Mouse (Mus musculus) liver, embryonic 13.5 days (tissue): Measurements from ENCODE around the gene Nlrc5. TPM values are rescaled to one million over a fixed set of nuclear protein-coding genes. Genes with fewer than 3 reads are reported as not detected.

Experiments used
- ATAC-seq: fragments of 200-750 bp; cut with Nextera tagmentation; 2 replicates; pipeline ENCODE4 v1.8.0; 2017; ENCODE audit warnings: low read depth, mild to moderate bottlenecking, moderate number of reproducible peaks, moderate library complexity
- DNase-seq: peaks from one replicate; pipeline ENCODE4 v3.0.0; 2022
- H3K27ac ChIP-seq: fragments of 300-500 bp; sonication (generic); 2 replicates; pipeline ENCODE4 v1.5.1; 2015; ENCODE audit warnings: moderate library complexity, mild to moderate bottlenecking, inconsistent platforms
- H3K27me3 ChIP-seq: fragments of 300-500 bp; sonication (generic); 2 replicates; pipeline ENCODE4 v1.6.1; 2015; ENCODE audit warnings: mild to moderate bottlenecking, inconsistent platforms
- H3K36me3 ChIP-seq: fragments of 300-500 bp; sonication (generic); 2 replicates; pipeline ENCODE4 v1.6.1; 2015; ENCODE audit warnings: mild to moderate bottlenecking, inconsistent platforms
- H3K4me1 ChIP-seq: fragments of 300-500 bp; sonication (generic); replicated peaks from 2 replicates; pipeline ENCODE4 v1.6.1; 2015; ENCODE audit warnings: inconsistent platforms
- H3K4me2 ChIP-seq: fragments of 300-500 bp; sonication (generic); 2 replicates; pipeline ENCODE4 v1.6.1; 2015; ENCODE audit warnings: inconsistent platforms, mild to moderate bottlenecking, moderate library complexity
- H3K4me3 ChIP-seq: fragments of 300-500 bp; sonication (generic); replicated peaks from 2 replicates; pipeline ENCODE4 v1.5.1; 2015; ENCODE audit warnings: mild to moderate bottlenecking, inconsistent platforms
- H3K9ac ChIP-seq: fragments of 300-500 bp; sonication (generic); 2 replicates; pipeline ENCODE4 v1.6.1; 2015; ENCODE audit warnings: mild to moderate bottlenecking, inconsistent platforms
- H3K9me3 ChIP-seq: fragments of 300-500 bp; sonication (generic); replicated peaks from 2 replicates; pipeline ENCODE4 v1.6.1; 2016; ENCODE audit warnings: inconsistent platforms
- WGBS: fragments of 180-500 bp; shearing (Covaris S2); methylation state at CpG from one replicate; pipeline ENCODE4 v1.1.7; 2015; ENCODE audit not compliant: insufficient replicate concordance; 5-methylcytosine and 5-hydroxymethylcytosine counted together
- polyA plus RNA-seq: library from polyadenylated mRNA; unstranded; fragments of >200 nt; fragmentation: Nextera tagmentation; extraction: Ambion mirVana; gene quantifications from 2 replicates; pipeline ENCODE4 v1.2.1, GENCODE M21; 2015

Nlrc5 gene
- polyA plus RNA-seq = 0.06 and 0.07 TPM in 2 replicates

DNA sequence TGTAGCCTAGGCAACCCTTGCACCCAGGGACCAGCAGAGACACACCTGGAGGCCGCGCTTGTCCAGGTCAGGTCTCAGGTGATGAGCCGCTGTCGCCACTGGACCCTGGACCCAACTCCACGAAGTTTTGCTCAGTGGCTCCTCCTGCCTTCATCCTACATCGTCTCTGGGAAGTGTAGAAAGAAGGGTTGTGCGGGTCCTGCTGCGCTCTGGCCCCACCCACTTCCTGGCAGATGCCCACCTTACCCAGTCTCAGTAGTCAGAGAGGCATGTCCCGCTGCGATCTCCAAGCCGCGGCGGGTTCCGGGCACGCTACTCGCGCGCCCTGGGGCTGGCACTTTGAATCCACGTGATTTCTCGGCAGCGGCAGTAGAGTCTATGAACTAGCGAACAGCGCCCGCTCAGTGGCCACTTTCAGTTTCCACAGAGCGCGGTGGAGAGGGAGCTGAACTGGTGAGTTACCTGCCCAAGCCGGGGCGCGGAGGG is at the start of gene Nlrc5:
TSS of gene Nlrc5 (plus strand) at position 376 of the 486 bp plus-strand sequence.
- no peak within 1 kb of the TSS for H3K27ac ChIP-seq
- H3K4me1 ChIP-seq = peaks cover 6% of the 10 kb centered on the region
- peak within 1 kb of the TSS; percentile 48 for H3K4me3 ChIP-seq
- no peak within 1 kb of the TSS; the same call in 1 of the 2 replicates for H3K9ac ChIP-seq
- DNase-seq (peak; percentile 4), ATAC-seq (no peak)
- H3K9me3 ChIP-seq = no peaks in the 10 kb centered on the region
- H3K27me3 ChIP-seq = peaks cover 32% of the 10 kb centered on the region
- H3K36me3 ChIP-seq = no peaks in the 10 kb centered on the region
- WGBS = under 1% methylated on average over 29 of the region's 29 CpGs
- peak within 1 kb of the TSS; percentile 67 for H3K4me2 ChIP-seq

DNA sequence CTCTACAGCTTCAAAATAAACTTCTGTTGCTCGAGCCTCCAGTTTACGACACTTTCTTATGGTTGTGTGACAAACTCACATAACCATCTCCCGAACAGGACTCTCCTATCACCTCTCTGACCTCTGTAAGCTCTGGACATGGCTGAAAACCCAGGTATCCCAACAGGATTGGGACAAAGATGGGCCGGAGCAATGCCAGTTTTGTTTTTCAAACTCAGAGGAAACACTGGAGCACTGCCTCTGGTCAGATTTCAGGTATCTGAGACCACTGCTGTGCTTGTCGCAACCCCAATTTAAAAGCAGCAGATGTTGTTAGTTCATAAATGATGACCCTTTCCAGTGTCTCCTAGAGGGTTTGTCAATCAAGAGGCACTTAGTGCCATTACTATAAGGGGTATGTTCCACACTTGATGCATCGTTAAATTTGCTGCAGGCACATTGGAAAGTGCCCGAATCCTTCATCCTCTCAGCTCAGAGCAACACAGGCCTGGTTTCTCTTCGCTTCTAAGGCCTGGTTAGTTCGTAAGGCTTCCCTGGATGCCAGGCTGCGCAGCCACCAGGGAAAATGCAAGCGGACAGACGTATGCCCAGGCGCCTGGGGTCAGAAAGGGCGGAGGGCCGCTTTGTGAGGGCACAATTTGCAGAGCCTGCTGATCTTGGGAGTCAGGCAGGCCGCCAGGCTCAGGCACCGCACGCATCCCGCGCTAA is 48.5 kb upstream of the Nlrc5 start:
- 0 out of 2 replicates have a peak, but pooled peaks have one; percentile 0 for ATAC-seq
- peak overlapping the region; percentile 95 for H3K4me3 ChIP-seq
- peak overlapping the region; percentile 92 for H3K4me2 ChIP-seq
- DNase-seq = no peak
- peaks cover 24% of the 10 kb centered on the region for H3K36me3 ChIP-seq
- peaks cover under 1% of the 10 kb centered on the region; the same call in 1 of the 2 replicates for H3K27me3 ChIP-seq
- H3K27ac ChIP-seq = peak overlapping the region; percentile 98
- 27% methylated on average over 20 of the region's 20 CpGs for WGBS
- peaks cover 52% of the 10 kb centered on the region for H3K4me1 ChIP-seq
- H3K9ac ChIP-seq = peak overlapping the region; percentile 98
- H3K9me3 ChIP-seq = no peaks in the 10 kb centered on the region

DNA sequence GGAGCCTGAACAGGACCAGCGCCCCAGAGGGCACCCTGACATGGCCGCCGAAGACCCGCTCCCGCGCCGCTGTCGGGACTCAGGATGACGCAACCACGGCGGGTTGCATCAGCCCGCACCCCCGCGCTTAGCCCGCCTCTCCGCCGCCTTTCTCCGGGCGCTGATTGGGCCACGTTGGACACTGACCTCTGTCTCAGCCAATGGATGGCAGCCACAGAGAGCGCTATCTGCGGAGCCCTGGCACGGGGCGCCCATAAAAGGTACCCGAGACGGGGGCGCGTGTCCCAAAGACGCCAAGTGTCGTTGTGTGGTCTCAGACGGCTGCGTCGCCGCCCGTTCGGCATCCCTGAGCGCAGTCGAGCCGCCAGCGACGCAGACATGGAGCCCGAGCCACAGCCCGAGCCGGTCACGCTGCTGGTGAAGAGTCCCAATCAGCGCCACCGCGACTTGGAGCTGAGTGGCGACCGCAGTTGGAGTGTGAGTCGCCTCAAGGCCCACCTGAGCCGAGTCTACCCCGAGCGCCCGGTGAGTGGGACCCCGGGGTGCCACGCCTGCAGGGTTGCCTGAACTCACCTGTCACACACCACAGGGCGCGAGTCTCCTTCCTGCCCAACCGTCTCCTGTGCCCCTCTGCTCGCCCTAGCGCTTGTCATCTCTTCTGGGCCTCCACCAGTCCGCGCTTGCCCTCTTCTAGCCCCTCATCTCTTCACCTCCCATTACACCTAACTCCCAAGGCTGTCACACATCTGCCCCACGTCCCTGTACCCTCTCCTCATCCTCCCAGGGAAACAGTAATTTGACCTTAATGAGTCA is 47.7 kb upstream of the Nlrc5 start, which contains the start of gene Herpud1:
TSS of gene Herpud1 (plus strand) at position 225 of the 813 bp plus-strand sequence.
- under 1% methylated on average over 65 of the region's 65 CpGs for WGBS
- Histone ChIP-seq H3K4me3 (peak within 1 kb of the TSS; percentile 95), H3K4me1 (peaks cover 52% of the 10 kb centered on the region), H3K27ac (peak within 1 kb of the TSS; percentile 98), H3K9me3 (no peaks in the 10 kb centered on the region), H3K27me3 (no peaks in the 10 kb centered on the region), H3K36me3 (peaks cover 31% of the 10 kb centered on the region), H3K9ac (peak within 1 kb of the TSS; percentile 98), H3K4me2 (peak within 1 kb of the TSS; percentile 92)
- ATAC-seq (peak; percentile 95), DNase-seq (peak; percentile 97)

GRCm38 (mm10) chr8:94387027-94387684 is 47.0 kb upstream of the Nlrc5 start:
- ATAC-seq (peak; percentile 83), DNase-seq (peak; percentile 80)
- peak overlapping the region; percentile 98 for H3K9ac ChIP-seq
- H3K4me1 ChIP-seq = peaks cover 52% of the 10 kb centered on the region
- peak overlapping the region; percentile 98 for H3K27ac ChIP-seq
- WGBS = 1% methylated on average over 25 of the region's 25 CpGs
- peak overlapping the region; percentile 95 for H3K4me3 ChIP-seq
- peaks cover 39% of the 10 kb centered on the region for H3K36me3 ChIP-seq
- H3K27me3 ChIP-seq = no peaks in the 10 kb centered on the region
- H3K4me2 ChIP-seq = peak overlapping the region; percentile 92
- H3K9me3 ChIP-seq = no peaks in the 10 kb centered on the region

DNA sequence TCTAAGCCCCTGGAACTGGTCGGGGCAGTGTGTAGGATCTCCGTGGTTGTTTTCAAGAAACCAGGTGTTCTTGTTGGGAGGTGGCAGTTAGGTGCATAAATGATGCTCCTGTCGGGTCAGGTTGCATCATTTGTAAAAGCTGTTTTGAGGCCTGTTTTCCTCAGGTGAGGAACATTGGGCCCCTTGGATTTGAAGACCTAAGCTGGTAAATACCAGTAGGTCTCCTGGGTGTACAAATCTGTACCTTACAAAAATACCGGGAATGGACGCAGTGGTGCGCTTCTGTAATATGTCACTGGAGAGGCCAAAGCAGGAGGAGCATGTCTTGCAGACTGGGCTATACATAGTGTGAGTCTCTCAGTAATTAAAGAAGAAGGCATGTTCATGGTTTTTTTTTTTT is 46.4 kb upstream of the Nlrc5 start:
- peaks cover 55% of the 10 kb centered on the region for H3K4me1 ChIP-seq
- H3K9me3 ChIP-seq = no peaks in the 10 kb centered on the region
- peak overlapping the region; percentile 92 for H3K4me2 ChIP-seq
- 36% methylated on average over 6 of the region's 6 CpGs for WGBS
- no peaks in the 10 kb centered on the region for H3K27me3 ChIP-seq
- no peak for DNase-seq
- H3K4me3 ChIP-seq = peak overlapping the region; percentile 95
- peak overlapping the region; percentile 98 for H3K27ac ChIP-seq
- peak overlapping the region; percentile 98 for H3K9ac ChIP-seq
- no peak for ATAC-seq
- H3K36me3 ChIP-seq = peaks cover 45% of the 10 kb centered on the region

DNA sequence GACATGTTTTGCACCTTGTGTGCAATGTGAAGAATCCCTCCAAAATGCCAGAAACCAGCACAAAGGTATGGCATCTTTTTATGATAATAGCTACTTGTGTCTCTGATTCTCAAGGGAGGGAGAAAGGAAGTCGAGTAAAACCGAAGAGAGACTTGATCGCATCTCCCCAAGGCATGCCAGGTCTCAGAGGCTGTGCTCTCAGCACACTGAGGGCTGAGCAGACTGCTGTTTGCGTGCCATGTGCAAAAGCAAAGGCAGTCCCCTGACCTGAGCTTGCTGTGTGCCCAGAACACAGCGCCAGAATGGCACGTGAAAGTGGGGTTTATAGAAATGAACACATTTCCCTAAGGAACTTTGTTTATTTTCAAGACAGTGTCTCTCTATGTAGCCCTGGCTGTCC is 44.6 kb upstream of the Nlrc5 start:
- H3K9me3 ChIP-seq = no peaks in the 10 kb centered on the region
- no peak overlapping the region for H3K27ac ChIP-seq
- no peak overlapping the region for H3K4me3 ChIP-seq
- H3K9ac ChIP-seq = no peak overlapping the region
- DNase-seq (no peak), ATAC-seq (no peak)
- peaks cover 43% of the 10 kb centered on the region for H3K4me1 ChIP-seq
- H3K27me3 ChIP-seq = no peaks in the 10 kb centered on the region
- 89% methylated on average over 6 of the region's 6 CpGs for WGBS
- peaks cover 61% of the 10 kb centered on the region for H3K36me3 ChIP-seq
- no peak overlapping the region for H3K4me2 ChIP-seq

DNA sequence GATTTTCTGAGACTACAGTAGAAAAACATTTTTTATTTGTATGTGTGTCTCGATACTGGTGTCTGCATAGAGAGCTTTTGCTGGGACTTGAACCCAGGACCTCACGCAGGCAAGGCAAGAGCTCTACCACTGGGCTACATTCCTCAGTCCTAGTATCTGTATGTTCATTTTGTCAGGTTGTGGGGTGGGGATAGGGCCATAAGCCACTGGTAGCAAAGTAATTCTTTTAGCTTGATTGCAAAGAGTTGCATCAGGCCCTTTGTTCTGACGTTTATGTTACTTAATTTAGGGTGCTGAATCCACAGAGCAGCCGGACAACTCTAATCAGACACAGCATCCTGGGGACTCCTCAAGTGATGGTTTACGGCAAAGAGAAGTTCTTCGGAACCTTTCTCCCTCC is 43.7 kb upstream of the Nlrc5 start:
- H3K36me3 ChIP-seq = peaks cover 70% of the 10 kb centered on the region
- ATAC-seq = no peak
- WGBS = 89% methylated on average over 6 of the region's 6 CpGs

DNA sequence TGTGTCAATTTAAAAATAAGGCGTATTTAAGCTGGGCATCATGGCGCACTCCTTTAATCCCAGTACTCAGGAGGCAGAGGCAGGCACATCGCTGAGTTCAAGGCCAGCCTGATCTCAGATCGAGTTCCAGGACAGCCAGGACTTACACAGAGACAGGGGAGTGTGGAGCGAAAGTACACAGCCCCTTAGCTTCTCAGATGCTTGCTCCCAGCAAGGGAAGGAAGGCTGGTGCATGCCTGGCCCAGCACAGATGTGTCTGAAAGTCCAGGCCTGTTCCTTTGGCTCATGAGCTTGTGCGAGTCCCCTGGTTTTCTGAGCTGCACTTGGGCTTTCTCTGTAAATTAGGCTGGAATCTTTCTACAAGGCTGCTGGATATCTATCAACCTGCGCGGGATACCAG is 43.2 kb upstream of the Nlrc5 start:
- H3K4me3 ChIP-seq = no peak overlapping the region
- DNase-seq (no peak), ATAC-seq (no peak)
- no peaks in the 10 kb centered on the region for H3K27me3 ChIP-seq
- H3K36me3 ChIP-seq = peaks cover 75% of the 10 kb centered on the region
- peaks cover 29% of the 10 kb centered on the region for H3K4me1 ChIP-seq
- no peak overlapping the region for H3K4me2 ChIP-seq
- 95% methylated on average over 8 of the region's 8 CpGs for WGBS
- H3K9ac ChIP-seq = no peak overlapping the region
- no peaks in the 10 kb centered on the region for H3K9me3 ChIP-seq
- no peak overlapping the region for H3K27ac ChIP-seq

More for the DNA sequence above, 43.7 kb upstream of the Nlrc5 start:
- Histone ChIP-seq H3K4me1 (peaks cover 34% of the 10 kb centered on the region), H3K27ac (no peak overlapping the region), H3K9me3 (no peaks in the 10 kb centered on the region), H3K4me3 (no peak overlapping the region), H3K9ac (no peak overlapping the region), H3K27me3 (no peaks in the 10 kb centered on the region), H3K4me2 (no peak overlapping the region)
- DNase-seq = no peak

GRCm38 (mm10) chr8:94392147-94392546 is 42.0 kb upstream of the Nlrc5 start:
- H3K4me3 ChIP-seq = no peak overlapping the region
- no peak overlapping the region for H3K9ac ChIP-seq
- no peaks in the 10 kb centered on the region for H3K27me3 ChIP-seq
- H3K9me3 ChIP-seq = no peaks in the 10 kb centered on the region
- WGBS = 83% methylated on average over 12 of the region's 12 CpGs
- H3K27ac ChIP-seq = no peak overlapping the region
- peak; percentile 24 for DNase-seq
- no peak overlapping the region for H3K4me2 ChIP-seq
- peaks cover 86% of the 10 kb centered on the region for H3K36me3 ChIP-seq
- no peak for ATAC-seq
- H3K4me1 ChIP-seq = peaks cover 28% of the 10 kb centered on the region

- Histone ChIP-seq H3K4me3 (no peak overlapping the region), H3K4me2 (no peak overlapping the region), H3K27ac (no peak overlapping the region), H3K27me3 (no peaks in the 10 kb centered on the region), H3K9ac (no peak overlapping the region), H3K36me3 (peaks cover 91% of the 10 kb centered on the region), H3K9me3 (no peaks in the 10 kb centered on the region), H3K4me1 (peaks cover 27% of the 10 kb centered on the region)
- no peak for DNase-seq
- 59% methylated on average over 6 of the region's 6 CpGs for WGBS
- ATAC-seq = no peak
These were observed 41.5 kb upstream of the Nlrc5 start for GRCm38 (mm10) chr8:94392648-94393047.
